Mouse (Mus musculus) myocyte (in vitro differentiated cells): Measurements from ENCODE around the gene Zfp248. TPM values are rescaled to one million over a fixed set of nuclear protein-coding genes. Genes with fewer than 3 reads are reported as not detected.

Experiments used
- H3K27me3 ChIP-seq: one replicate; pipeline ENCODE4 v1.6.1; 2011; ENCODE audit not compliant: control insufficient read depth, insufficient read depth, insufficient read length
- H3K36me3 ChIP-seq: one replicate; pipeline ENCODE4 v1.6.1; 2011; ENCODE audit not compliant: control insufficient read depth, insufficient read depth
- H3K4me2 ChIP-seq: one replicate; pipeline ENCODE4 v1.6.1; 2011; ENCODE audit warnings: low read depth, control low read depth
- H3K4me3 ChIP-seq: one replicate; pipeline ENCODE4 v1.5.1; 2011; ENCODE audit warnings: mild to moderate bottlenecking, control low read depth, moderate library complexity
- H3K79me2 ChIP-seq: one replicate; pipeline ENCODE4 v1.6.1; 2011; ENCODE audit not compliant: control insufficient read depth, insufficient read depth
- H3ac ChIP-seq: one replicate; pipeline ENCODE4 v1.6.1; 2011; ENCODE audit not compliant: control insufficient read depth, insufficient read length
- CEBPB ChIP-seq: IDR thresholded peaks from 2 replicates; pipeline ENCODE4 v1.6.1; 2011; ENCODE audit warnings: mild to moderate bottlenecking, moderate library complexity; ENCODE audit not compliant: poor library complexity, insufficient read depth, severe bottlenecking
- E2F4 ChIP-seq: IDR thresholded peaks from one replicate; pipeline ENCODE4 v1.6.1; 2011; ENCODE audit warnings: mild to moderate bottlenecking, control low read depth, moderate library complexity; ENCODE audit not compliant: insufficient read depth
- MAX ChIP-seq: IDR thresholded peaks from one replicate; pipeline ENCODE4 v1.6.1; 2011; ENCODE audit warnings: low read depth, mild to moderate bottlenecking, control low read depth
- MYOD1 ChIP-seq, 3 experiments: IDR thresholded peaks; one replicate each; pipeline ENCODE4 v1.6.1; 2011; ENCODE audit warnings: control low read depth in 2 of 3, low read depth in 2 of 3, mild to moderate bottlenecking in 2 of 3, moderate library complexity in 1 of 3; ENCODE audit not compliant: insufficient read length in 2 of 3, control insufficient read depth in 1 of 3
- MYOG ChIP-seq, 3 experiments: IDR thresholded peaks; one replicate each; pipeline ENCODE4 v1.6.1; 2011; ENCODE audit warnings: control low read depth in 2 of 3, low read depth in 2 of 3, mild to moderate bottlenecking in 2 of 3; ENCODE audit not compliant: insufficient read length in 2 of 3, control insufficient read depth in 1 of 3, insufficient read depth in 1 of 3
- POLR2A ChIP-seq: IDR thresholded peaks from one replicate; pipeline ENCODE4 v1.6.1; 2011; ENCODE audit warnings: low read depth, mild to moderate bottlenecking, control low read depth, moderate library complexity; ENCODE audit not compliant: insufficient read length
- POLR2AphosphoS2 ChIP-seq: IDR thresholded peaks from one replicate; pipeline ENCODE4 v1.6.1; 2011; ENCODE audit warnings: low read depth, control low read depth; ENCODE audit not compliant: insufficient read length
- REST ChIP-seq: IDR thresholded peaks from one replicate; pipeline ENCODE4 v1.6.1; 2011; ENCODE audit warnings: mild to moderate bottlenecking, control low read depth, moderate library complexity; ENCODE audit not compliant: insufficient read depth, insufficient read length
- SRF ChIP-seq: IDR thresholded peaks from one replicate; pipeline ENCODE4 v1.6.1; 2011; ENCODE audit warnings: low read depth; ENCODE audit not compliant: control insufficient read depth, insufficient read length
- TCF12 ChIP-seq: IDR thresholded peaks from one replicate; pipeline ENCODE4 v1.6.1; 2011; ENCODE audit warnings: mild to moderate bottlenecking, control low read depth; ENCODE audit not compliant: poor library complexity, insufficient read depth, severe bottlenecking
- TCF3 ChIP-seq: IDR thresholded peaks from one replicate; pipeline ENCODE4 v1.6.1; 2011; ENCODE audit warnings: low read depth, control low read depth; ENCODE audit not compliant: insufficient read length
- USF1 ChIP-seq: IDR thresholded peaks from one replicate; pipeline ENCODE4 v1.6.1; 2011; ENCODE audit warnings: low read depth, mild to moderate bottlenecking, control low read depth, moderate library complexity
- polyA plus RNA-seq: library from polyadenylated mRNA; unstranded; fragments of >200 nt; fragmentation: generic; extraction: Trizol; gene quantifications from one replicate; pipeline ENCODE4 v1.2.1, GENCODE M21; 2012; ENCODE audit warnings: missing spikeins

Gene Zfp248
- polyA plus RNA-seq, 1 experiment = 1.2 TPM

- Histone ChIP-seq H3K4me2 (peak overlapping the region; percentile 89), H3ac (peak overlapping the region; percentile 3), H3K4me3 (peak overlapping the region; percentile 80), H3K36me3 (peaks cover 8% of the 10 kb centered on the region), H3K79me2 (peaks cover 44% of the 10 kb centered on the region), H3K27me3 (no peaks in the 10 kb centered on the region)
- no peak for TF ChIP-seq POLR2AphosphoS2
- TF ChIP-seq REST = no peak
- TF ChIP-seq MYOD1 (IDR thresholded peaks at IDR 0.05; ENCODE audit: control insufficient read depth in 1 of 3, insufficient read length in 2 of 3, low read depth in 2 of 3) = no peak
- no peak for TF ChIP-seq TCF3
- no peak for TF ChIP-seq USF1
- TF ChIP-seq MAX = no peak
- no peak for TF ChIP-seq TCF12
- no peak for TF ChIP-seq MYOG (IDR thresholded peaks at IDR 0.05; ENCODE audit: control insufficient read depth in 1 of 3, insufficient read depth in 1 of 3, insufficient read length in 2 of 3, low read depth in 2 of 3)
- no peak for TF ChIP-seq E2F4
- no peak for TF ChIP-seq CEBPB
- no peak for TF ChIP-seq POLR2A
- no peak for TF ChIP-seq SRF
Observed at GRCm38 (mm10) chr6:118477875-118478785, 22.8 kb upstream of the Zfp248 start.

GRCm38 (mm10) chr6:118462069-118462705 lies 6.9 kb upstream of the Zfp248 start:
- Histone ChIP-seq H3K4me3 (no peak overlapping the region), H3K4me2 (no peak overlapping the region), H3K27me3 (no peaks in the 10 kb centered on the region), H3ac (no peak overlapping the region), H3K36me3 (peaks cover 5% of the 10 kb centered on the region), H3K79me2 (no peaks in the 10 kb centered on the region)
- TF ChIP-seq CEBPB (no peak), E2F4 (no peak), MYOD1 (IDR thresholded peaks at IDR 0.05; ENCODE audit: control insufficient read depth in 1 of 3, insufficient read length in 2 of 3, low read depth in 2 of 3) (no peak), POLR2A (no peak), MYOG (IDR thresholded peaks at IDR 0.05; ENCODE audit: control insufficient read depth in 1 of 3, insufficient read depth in 1 of 3, insufficient read length in 2 of 3, low read depth in 2 of 3) (no peak), POLR2AphosphoS2 (no peak), TCF12 (no peak), USF1 (no peak), MAX (no peak), TCF3 (no peak), SRF (no peak), REST (no peak)

GRCm38 (mm10) chr6:118457726-118458125 lies 2.4 kb upstream of the Zfp248 start:
- Histone ChIP-seq H3K79me2 (no peaks in the 10 kb centered on the region), H3K27me3 (no peaks in the 10 kb centered on the region), H3ac (no peak overlapping the region), H3K4me2 (no peak overlapping the region), H3K36me3 (no peaks in the 10 kb centered on the region), H3K4me3 (no peak overlapping the region)
- TF ChIP-seq REST = no peak
- no peak for TF ChIP-seq CEBPB
- no peak for TF ChIP-seq MAX
- TF ChIP-seq USF1 = no peak

DNA sequence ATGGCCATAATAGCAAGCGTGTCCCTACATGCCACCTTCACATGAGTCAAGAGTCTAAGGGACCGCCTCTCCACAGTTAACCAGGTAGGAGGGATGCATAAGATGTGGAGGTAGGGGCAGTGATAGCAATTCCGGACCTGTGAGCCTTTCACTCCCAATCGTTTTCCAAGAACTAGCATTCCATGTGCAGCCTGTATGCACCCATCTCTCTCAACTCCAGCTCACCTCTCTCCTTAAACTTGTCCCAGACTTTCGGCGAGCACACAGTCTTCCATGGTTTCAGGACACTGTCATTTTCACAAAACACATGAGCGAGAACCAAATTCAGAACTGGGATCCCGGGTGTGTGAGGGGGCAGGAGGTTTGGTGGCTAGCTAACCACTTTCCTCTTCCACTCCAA lies 876 bp downstream of the Zfp248 start:
- Histone ChIP-seq H3K79me2 (no peaks in the 10 kb centered on the region), H3K36me3 (no peaks in the 10 kb centered on the region), H3ac (peak overlapping the region; percentile 27), H3K4me3 (peak overlapping the region; percentile 92), H3K4me2 (peak overlapping the region; percentile 72), H3K27me3 (no peaks in the 10 kb centered on the region)
- TF ChIP-seq TCF3 (no peak), MYOD1 (IDR thresholded peaks at IDR 0.05; ENCODE audit: control insufficient read depth in 1 of 3, insufficient read length in 2 of 3, low read depth in 2 of 3) (no peak), CEBPB (no peak), REST (no peak), SRF (no peak), TCF12 (no peak)

DNA sequence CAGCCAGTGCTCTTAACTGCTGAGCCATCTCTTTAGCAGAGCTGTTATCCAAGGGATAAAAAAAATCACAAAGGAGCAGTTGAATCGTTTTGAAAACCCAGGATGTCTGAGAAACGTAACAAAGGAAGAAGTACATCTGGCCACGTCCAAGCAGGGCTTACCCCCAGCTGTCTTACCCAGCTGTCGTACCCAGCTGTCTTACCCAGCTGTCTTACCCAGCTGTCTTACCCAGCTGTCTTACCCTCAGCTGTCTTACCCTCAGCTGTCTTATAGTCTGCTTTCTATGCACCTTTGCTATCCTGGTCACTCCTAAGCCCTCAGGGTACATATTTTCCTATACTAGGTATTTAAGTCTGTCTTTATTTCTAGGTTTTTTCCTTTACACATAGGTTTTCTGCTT lies 23.8 kb downstream of the Zfp248 start:
- Histone ChIP-seq H3K4me2 (no peak overlapping the region), H3K27me3 (no peaks in the 10 kb centered on the region), H3K79me2 (no peaks in the 10 kb centered on the region), H3K36me3 (peaks cover 14% of the 10 kb centered on the region), H3K4me3 (no peak overlapping the region), H3ac (no peak overlapping the region)
- peak; percentile 33 for TF ChIP-seq TCF12
- peak in 2 of 3 experiments; percentile 43 to 53 for TF ChIP-seq MYOD1 (IDR thresholded peaks at IDR 0.05; ENCODE audit: control insufficient read depth in 1 of 3, insufficient read length in 2 of 3, low read depth in 2 of 3)
- TF ChIP-seq TCF3 = peak; percentile 55
- TF ChIP-seq POLR2A = no peak
- TF ChIP-seq SRF = no peak
- no peak for TF ChIP-seq POLR2AphosphoS2
- TF ChIP-seq MAX = no peak
- peak in 2 of 3 experiments; percentile 28 to 46 for TF ChIP-seq MYOG (IDR thresholded peaks at IDR 0.05; ENCODE audit: control insufficient read depth in 1 of 3, insufficient read depth in 1 of 3, insufficient read length in 2 of 3, low read depth in 2 of 3)
